Mouse (Mus musculus) frontal cortex, postnatal 36 days (tissue): Measurements from ENCODE around the gene Rassf4.

ENCODE experiments used
- DNase-seq, 2 experiments: peaks; one replicate each; pipeline ENCODE4 v3.0.0; 2022; ENCODE audit warnings: low spot score in 2 of 2

Rassf4 gene

DNA sequence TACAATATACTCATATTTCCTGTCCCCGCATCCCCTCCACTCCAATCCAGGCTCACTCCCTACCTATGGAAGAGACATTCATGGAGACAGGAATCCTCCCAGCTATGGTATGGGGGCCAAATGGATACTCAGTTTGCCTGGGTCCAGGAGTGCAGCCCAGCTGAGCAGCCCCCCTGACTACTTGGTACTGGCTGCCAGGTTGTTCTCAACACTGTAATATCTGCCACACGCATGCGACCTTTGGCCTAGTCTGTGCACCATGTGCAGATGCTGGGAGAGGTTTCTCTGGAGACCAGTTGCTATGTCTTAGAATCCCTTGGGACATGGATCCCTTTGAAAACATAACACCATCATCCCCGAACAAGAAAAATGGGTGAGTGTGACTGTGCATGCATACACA lies 2.0 kb downstream of the Rassf4 start:
- no peak for DNase-seq

DNA sequence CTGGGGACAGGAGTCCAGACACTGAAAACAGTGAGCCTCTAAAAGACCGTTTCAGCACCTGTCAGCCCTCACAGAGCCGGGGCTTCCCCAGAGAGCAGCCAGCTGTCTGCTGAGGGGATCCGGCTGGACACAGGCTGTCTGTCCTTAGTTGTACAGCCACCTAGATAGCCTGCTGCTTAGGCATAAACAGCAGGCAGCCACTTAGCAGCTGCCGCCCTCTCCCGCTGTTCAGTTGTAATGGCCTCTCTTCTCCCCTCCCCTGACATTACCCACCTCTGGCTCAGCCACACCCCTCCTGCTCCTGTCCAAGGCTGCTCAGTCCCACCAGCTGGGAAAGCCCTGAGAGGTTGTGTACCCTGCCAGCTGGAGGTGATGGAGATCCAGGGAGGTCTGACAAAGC lies 2.7 kb downstream of the Rassf4 start:
- DNase-seq: no peak

- DNase-seq: no peak
These were observed 3.6 kb downstream of the Rassf4 start for GRCm38 (mm10) chr6:116670144-116670543.

GRCm38 (mm10) chr6:116668682-116669470 lies 4.9 kb downstream of the Rassf4 start:
- no peak for DNase-seq

DNA sequence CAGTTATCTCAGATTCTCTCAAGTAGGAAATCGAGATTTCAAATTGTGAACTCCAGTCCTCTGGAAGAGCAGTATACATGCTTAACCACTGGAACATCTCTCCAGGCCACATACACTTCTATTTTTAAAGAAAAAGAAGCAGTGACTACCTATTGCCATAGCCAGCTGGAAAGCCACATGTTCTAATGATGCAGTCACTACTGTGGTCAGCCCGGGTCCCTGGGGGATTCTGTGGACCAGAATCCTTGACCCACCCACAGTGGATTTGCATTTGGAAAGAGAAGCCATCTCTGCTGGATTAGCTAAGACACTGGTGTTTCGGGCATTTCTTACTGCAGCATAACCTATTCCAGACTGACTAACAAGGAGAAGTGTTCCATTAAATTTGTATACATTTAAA lies 6.4 kb downstream of the Rassf4 start:
- no peak for DNase-seq

GRCm38 (mm10) chr6:116666892-116667291 lies 6.9 kb downstream of the Rassf4 start:
- DNase-seq: no peak

DNA sequence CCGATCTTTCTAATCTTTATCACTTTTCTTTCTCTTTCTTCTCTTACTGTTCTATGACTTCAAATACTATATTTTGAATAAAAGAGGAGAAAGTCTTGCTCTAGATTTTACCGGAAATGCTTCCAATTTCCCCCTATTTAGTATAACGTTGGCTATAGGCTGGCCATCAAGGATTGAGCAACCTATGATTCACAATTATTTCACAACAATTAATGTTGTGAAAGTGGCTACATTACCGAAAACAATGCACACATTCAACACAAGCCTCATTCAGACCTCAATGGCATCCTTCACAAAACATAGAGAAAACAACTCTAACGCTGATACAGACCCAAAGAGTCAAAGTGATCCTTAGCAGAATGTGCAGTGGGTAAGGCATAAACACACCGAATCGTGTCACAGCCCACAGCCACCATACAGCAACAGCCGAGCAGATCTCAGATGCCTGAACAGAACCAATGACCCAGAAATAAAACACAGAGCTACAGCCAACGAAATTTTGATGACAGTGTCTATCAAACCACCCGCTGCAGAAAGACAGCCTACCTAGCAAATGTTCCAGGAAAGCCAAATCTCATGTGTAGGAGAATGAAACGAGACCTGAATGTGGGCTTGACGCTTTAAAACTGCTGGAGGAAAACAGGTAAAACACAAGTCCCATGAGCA lies 7.5 kb downstream of the Rassf4 start:
- no peak for DNase-seq

DNA sequence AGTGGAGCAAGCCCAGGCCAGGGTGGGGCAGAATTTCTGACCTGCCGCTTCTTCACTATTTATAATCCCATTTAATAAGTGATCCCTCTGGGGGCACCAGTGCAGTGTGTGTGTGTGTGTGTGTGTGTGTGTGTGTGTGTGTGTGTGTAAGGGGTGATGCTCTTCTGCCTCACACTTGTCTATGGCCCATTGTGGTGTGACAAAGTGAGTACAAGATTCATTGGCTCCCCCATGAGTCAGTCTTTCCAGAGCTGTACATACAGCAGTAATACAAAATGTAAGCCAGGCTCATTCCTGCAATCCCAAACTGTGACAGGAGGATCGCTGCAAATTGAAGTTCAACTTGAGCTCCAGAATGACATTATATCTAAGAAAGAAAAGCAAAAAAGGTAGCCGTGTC lies 8.9 kb downstream of the Rassf4 start:
- DNase-seq: no peak

- DNase-seq: no peak
These were observed 9.7 kb downstream of the Rassf4 start for GRCm38 (mm10) chr6:116664031-116664430.

- DNase-seq: no peak
These were observed 10.4 kb downstream of the Rassf4 start for GRCm38 (mm10) chr6:116663364-116663763.

GRCm38 (mm10) chr6:116653684-116654454 lies 19.9 kb downstream of the Rassf4 start:
- DNase-seq: peak; percentile 63 to 78

GRCm38 (mm10) chr6:116653191-116653590 lies 20.6 kb downstream of the Rassf4 start:
- DNase-seq: no peak

- DNase-seq: no peak
These were observed 22.2 kb downstream of the Rassf4 start for GRCm38 (mm10) chr6:116651437-116652118.

GRCm38 (mm10) chr6:116650406-116650805 lies 23.3 kb downstream of the Rassf4 start, which contains the start of gene Depp1:
Gene Depp1, plus strand, starts transcription at chr6:116650609.
- no peak for DNase-seq

- no peak for DNase-seq
These were observed 23.9 kb downstream of the Rassf4 start for GRCm38 (mm10) chr6:116649811-116650210.

DNA sequence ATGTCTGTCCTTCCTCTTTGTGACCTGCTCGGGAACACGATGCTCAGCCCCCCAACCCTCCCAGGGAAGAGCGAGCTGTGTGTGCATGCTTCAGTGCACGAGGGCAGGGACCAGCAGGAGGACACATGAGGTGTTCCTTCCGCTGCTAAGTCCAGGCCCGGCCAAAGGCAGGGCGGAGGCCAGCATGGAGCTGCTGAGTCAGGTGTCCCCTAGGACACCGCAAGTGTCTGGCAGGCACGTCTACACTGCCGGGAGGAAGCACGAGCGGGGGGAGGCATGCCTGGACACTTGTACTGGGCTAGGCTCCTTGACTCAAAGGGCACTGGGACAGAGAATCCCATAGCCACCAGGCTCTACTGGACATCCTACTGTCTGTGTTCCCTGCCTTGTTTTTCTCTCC lies 26.0 kb downstream of the Rassf4 start:
- no peak for DNase-seq

DNA sequence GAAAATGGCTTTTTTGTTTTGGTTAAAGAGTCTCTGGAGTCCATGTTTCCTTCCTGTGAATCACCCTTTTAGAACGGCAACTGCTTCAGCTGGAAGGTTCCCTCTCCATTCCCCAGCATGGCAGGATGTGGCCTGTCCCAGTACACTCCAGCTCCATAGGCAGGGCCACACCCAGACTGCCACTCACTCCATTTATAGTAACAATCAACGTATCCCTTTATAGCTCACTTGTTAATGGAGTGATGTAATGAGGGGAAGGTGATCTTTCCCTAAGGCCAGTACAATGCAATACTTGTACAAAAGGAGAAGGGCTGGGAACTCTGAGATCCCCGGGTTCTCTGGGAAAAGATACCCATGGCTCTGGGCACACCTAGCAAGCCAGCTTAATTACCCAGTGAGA lies 29.4 kb downstream of the Rassf4 start:
- no peak for DNase-seq

DNA sequence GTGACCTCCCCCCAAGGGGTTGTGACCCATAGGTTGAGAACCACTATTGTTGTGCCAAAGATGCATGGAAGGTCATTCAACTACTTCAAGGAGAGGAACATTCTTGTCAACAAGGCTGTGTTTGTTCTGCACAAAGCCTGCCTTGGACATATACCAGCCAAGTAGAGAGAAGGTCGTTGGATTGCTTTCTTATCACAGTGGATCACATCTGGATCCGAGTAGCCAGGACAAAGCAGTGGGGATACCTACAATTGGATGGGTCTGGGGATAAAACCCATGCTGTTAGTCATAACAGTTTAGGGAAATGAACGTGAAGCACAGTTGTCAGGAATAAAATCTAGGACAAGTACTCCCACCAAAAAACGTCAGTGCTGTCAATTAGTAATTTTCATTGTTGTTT lies 29.9 kb downstream of the Rassf4 start:
- no peak for DNase-seq

DNA sequence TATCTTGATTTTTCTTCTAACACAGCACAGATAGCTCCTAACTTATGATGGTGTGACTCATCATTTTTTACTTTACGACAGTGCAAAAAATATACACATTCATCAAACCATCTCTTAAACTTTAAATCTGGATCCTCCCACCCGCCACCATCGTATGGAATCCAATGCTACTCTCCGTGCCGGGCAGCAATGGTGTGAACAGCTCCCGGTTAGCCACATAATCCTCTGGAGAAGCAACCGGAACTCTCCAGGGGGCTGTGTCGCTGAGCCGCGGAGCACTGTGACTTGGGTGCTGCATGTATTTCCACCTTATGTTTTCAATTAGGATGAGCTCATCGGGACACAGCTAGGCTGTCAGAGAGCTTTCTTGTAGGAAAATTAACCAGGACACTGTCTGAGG lies 30.8 kb downstream of the Rassf4 start:
- peak; percentile 71 to 81 for DNase-seq

DNA sequence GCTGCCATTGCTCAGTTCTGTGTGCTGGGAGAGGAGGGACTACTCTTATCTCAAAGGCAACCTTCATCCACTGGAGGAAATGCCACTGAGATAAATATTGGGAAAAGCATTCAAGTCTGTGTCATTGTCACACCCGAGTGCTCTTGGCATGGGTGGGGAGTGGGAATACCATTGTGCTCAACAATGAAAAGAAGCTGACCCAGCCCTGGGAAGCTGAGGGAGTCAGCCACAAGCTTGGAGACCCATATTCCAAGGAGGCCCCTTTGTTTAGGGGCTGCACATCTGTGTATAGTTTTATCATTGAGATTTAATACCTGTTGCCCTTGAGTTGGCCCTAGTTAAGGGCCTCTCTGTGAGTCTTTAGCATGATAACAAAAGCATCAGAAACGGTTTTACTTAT lies 34.1 kb downstream of the Rassf4 start:
- DNase-seq: no peak

- no peak for DNase-seq
These were observed 34.9 kb downstream of the Rassf4 start for GRCm38 (mm10) chr6:116638871-116639270.

- DNase-seq: no peak
These were observed 36.3 kb downstream of the Rassf4 start for GRCm38 (mm10) chr6:116637496-116637895.
